Mouse (Mus musculus) midbrain, embryonic 14.5 days (tissue): ENCODE data around the gene Rsph1. TPM values are rescaled to one million over a fixed set of nuclear protein-coding genes. Genes with fewer than 3 reads are reported as not detected.

Experiments used
- ATAC-seq: fragments of 200-750 bp; cut with Nextera tagmentation; 2 replicates; pipeline ENCODE4 v1.8.0; 2017; ENCODE audit warnings: moderate number of reproducible peaks, moderate library complexity; ENCODE audit not compliant: low FRiP score, low TSS enrichment
- DNase-seq: peaks from one replicate; pipeline ENCODE4 v3.0.0-alpha.2; 2015
- H3K27ac ChIP-seq: fragments of 300-500 bp; sonication (generic); replicated peaks from 2 replicates; pipeline ENCODE4 v1.5.1; 2014; ENCODE audit warnings: mild to moderate bottlenecking, low read depth, low read length, moderate library complexity
- H3K27me3 ChIP-seq: fragments of 300-500 bp; sonication (generic); 2 replicates; pipeline ENCODE4 v1.6.1; 2014; ENCODE audit warnings: low read length, control low read depth, mixed read lengths; ENCODE audit not compliant: control insufficient read depth, insufficient read depth
- H3K36me3 ChIP-seq: fragments of 300-500 bp; sonication (generic); 2 replicates; pipeline ENCODE4 v1.6.1; 2014; ENCODE audit warnings: low read length, control low read depth; ENCODE audit not compliant: control insufficient read depth, insufficient read depth
- H3K4me1 ChIP-seq: fragments of 300-500 bp; sonication (generic); 2 replicates; pipeline ENCODE4 v1.6.1; 2014; ENCODE audit warnings: mild to moderate bottlenecking, antibody characterized with exemption, low read length, control low read depth; ENCODE audit not compliant: control insufficient read depth, insufficient read depth
- H3K4me2 ChIP-seq: fragments of 300-500 bp; sonication (generic); 2 replicates; pipeline ENCODE4 v1.6.1; 2014; ENCODE audit warnings: mild to moderate bottlenecking, low read length, moderate library complexity
- H3K4me3 ChIP-seq: fragments of 300-500 bp; sonication (generic); replicated peaks from 2 replicates; pipeline ENCODE4 v1.5.1; 2014; ENCODE audit warnings: low read depth, low read length
- H3K9ac ChIP-seq: fragments of 300-500 bp; sonication (generic); replicated peaks from 2 replicates; pipeline ENCODE4 v1.6.1; 2014; ENCODE audit warnings: mild to moderate bottlenecking, low read length, moderate library complexity
- H3K9me3 ChIP-seq: fragments of 300-500 bp; sonication (generic); 2 replicates; pipeline ENCODE4 v1.6.1; 2016; ENCODE audit warnings: low read length, control low read depth, mixed read lengths; ENCODE audit not compliant: control insufficient read depth
- WGBS: fragments of 180-500 bp; shearing (Covaris S2); extraction: QIAGEN DNeasy Blood & Tissue Kit; methylation state at CpG from one replicate; pipeline ENCODE4 v1.1.7; 2014; 5-methylcytosine and 5-hydroxymethylcytosine counted together
- polyA plus RNA-seq: library from polyadenylated mRNA; unstranded; fragments of >200 nt; fragmentation: Nextera tagmentation; extraction: Ambion mirVana; gene quantifications from 2 replicates; pipeline ENCODE4 v1.2.1, GENCODE M21; 2014

Rsph1 gene
- polyA plus RNA-seq, 1 experiment from 2014 or later, result 1.5 TPM

GRCm38 (mm10) chr17:31208654-31209053, 68.5 kb downstream of the Rsph1 start:
- Histone ChIP-seq H3K36me3 (no peaks in the 10 kb centered on the region), H3K9me3 (no peaks in the 10 kb centered on the region), H3K4me2 (no peak overlapping the region), H3K4me3 (no peak overlapping the region), H3K27me3 (no peaks in the 10 kb centered on the region), H3K9ac (no peak overlapping the region), H3K27ac (no peak overlapping the region), H3K4me1 (no peaks in the 10 kb centered on the region)
- DNase-seq (no peak), ATAC-seq (no peak)
- 90% methylated on average over 8 of the region's 8 CpGs for WGBS

GRCm38 (mm10) chr17:31207771-31208334, 69.3 kb downstream of the Rsph1 start, which contains the start of gene Ubash3a:
Gene Ubash3a (plus strand): TSS chr17:31207873.
- 85% methylated on average over 12 of the region's 12 CpGs for WGBS
- no peak within 1 kb of the TSS for H3K4me2 ChIP-seq
- no peak within 1 kb of the TSS for H3K9ac ChIP-seq
- DNase-seq (no peak), ATAC-seq (no peak)
- H3K27ac ChIP-seq, result no peak within 1 kb of the TSS
- no peaks in the 10 kb centered on the region for H3K9me3 ChIP-seq
- H3K4me1 ChIP-seq, result no peaks in the 10 kb centered on the region
- no peaks in the 10 kb centered on the region for H3K36me3 ChIP-seq
- no peak within 1 kb of the TSS for H3K4me3 ChIP-seq
- no peaks in the 10 kb centered on the region for H3K27me3 ChIP-seq

Other genes starting within 250 kb of the Rsph1 start
- gene Abcg1, start 219.7 kb downstream of the Rsph1 start, polyA plus RNA-seq, result 23.1 and 24.7 TPM in 2 replicates
- 0.51 and 1.3 TPM in 2 replicates for gene Tff3, start 147.7 kb downstream of the Rsph1 start, polyA plus RNA-seq
- gene Tff2, start 133.1 kb downstream of the Rsph1 start, polyA plus RNA-seq, result not detected in 2 replicates
- gene Tff1, start 112.1 kb downstream of the Rsph1 start, polyA plus RNA-seq, result not detected in 2 replicates
- gene Tmprss3, start 78.4 kb downstream of the Rsph1 start, polyA plus RNA-seq, result 0.11 TPM in 1 of 2 replicates, not detected in the other
- 0.28 TPM in 1 of 2 replicates, not detected in the other for gene Ubash3a, start 69.5 kb downstream of the Rsph1 start, polyA plus RNA-seq
- 12.0 and 12.8 TPM in 2 replicates for gene Slc37a1, start 9.4 kb upstream of the Rsph1 start, polyA plus RNA-seq
- 34.6 and 36.5 TPM in 2 replicates for gene Pde9a, start 108.8 kb upstream of the Rsph1 start, polyA plus RNA-seq
- 32.2 and 40.3 TPM in 2 replicates for gene Wdr4, start 242.6 kb upstream of the Rsph1 start, polyA plus RNA-seq
- 419 and 525 TPM in 2 replicates for gene Ndufv3, start 242.7 kb upstream of the Rsph1 start, polyA plus RNA-seq